Comparison of ENCODE assay signal across 24 mouse cellular contexts in genomic region chr9:69463046-69463445, GRCm38 (mm10). TPM values are rescaled to one million over a fixed set of nuclear protein-coding genes. Genes with fewer than 3 reads are reported as not detected.
DNase-seq lines count a peak whose midpoint lies in the region; TF ChIP-seq lines count a peak whose summit lies in the region.
"Had no signal": no experiment of that assay in that cellular context is flagged by ENCODE, and none has a peak within 500 bp of the region (broad histone marks: within the 10 kb centered on the region; RNA-seq: fewer than 3 reads in every experiment).

No protein-coding gene starts in this region.

- H3K4me2 ChIP-seq in myocyte (ENCODE audit: low read depth): peak overlapping the region; percentile 8
- H3K4me2 ChIP-seq: embryonic facial prominence, embryonic 12.5 days; embryonic facial prominence, embryonic 15.5 days; forebrain, embryonic 12.5 days; forebrain, embryonic 15.5 days; heart, embryonic 13.5 days; hindbrain, embryonic 14.5 days had no signal

- no peak for TF ChIP-seq POLR2A in myocyte (IDR thresholded peaks at IDR 0.05; ENCODE audit: insufficient read length, low read depth)

- peaks cover 74% of the 10 kb centered on the region for H3K79me2 ChIP-seq in myocyte (ENCODE audit: control insufficient read depth, insufficient read depth)

- no peak overlapping the region for H3K4me3 ChIP-seq in myocyte
- H3K4me3 ChIP-seq: embryonic facial prominence, embryonic 12.5 days; embryonic facial prominence, embryonic 15.5 days; erythroblast, embryonic 14.5 days; forebrain, embryonic 12.5 days; forebrain, embryonic 15.5 days; heart, adult 2 months; heart, embryonic 10.5 days; heart, embryonic 13.5 days had no signal

- peaks cover 46% of the 10 kb centered on the region for H3K36me3 ChIP-seq in myocyte (ENCODE audit: control insufficient read depth, insufficient read depth)
- H3K36me3 ChIP-seq: forebrain, embryonic 12.5 days; forebrain, embryonic 15.5 days had no signal

- DNase-seq in adrenal gland, adult 2 months: peak; percentile 53
- no peak for DNase-seq in adrenal gland, postnatal 14 days
- peak; percentile 53 for DNase-seq in 416B (ENCODE audit: low read depth)
- DNase-seq in yolk sac, embryonic 10.5 days (ENCODE audit: low spot score): no peak
- DNase-seq in ovary, postnatal 36 days (ENCODE audit: low spot score): no peak
- DNase-seq: adrenal gland, postnatal 10 days; B cell, adult 2 months; cerebellum, adult 18-20 months; cerebellum, adult 9-10 months; cerebellum, postnatal 25 days; gastrocnemius, postnatal 25 days; heart, adult 2 months; heart, postnatal 14 days; heart, postnatal 4 days had no signal

- no peak overlapping the region for H3ac ChIP-seq in myocyte (ENCODE audit: control insufficient read depth, insufficient read length)

- no peaks in the 10 kb centered on the region for H3K27me3 ChIP-seq in myocyte (ENCODE audit: control insufficient read depth, insufficient read depth, insufficient read length)
- H3K27me3 ChIP-seq: CH12.LX; embryonic facial prominence, embryonic 12.5 days; embryonic facial prominence, embryonic 15.5 days; forebrain, embryonic 12.5 days; forebrain, embryonic 15.5 days; heart, embryonic 13.5 days had no signal

TF ChIP-seq in myocyte, 11 proteins besides CTCF, POLR2A, EP300 and RAD21:
- TF ChIP-seq USF1 (IDR thresholded peaks at IDR 0.05; ENCODE audit: low read depth) (no peak), SRF (IDR thresholded peaks at IDR 0.05; ENCODE audit: control insufficient read depth, insufficient read length, low read depth) (no peak), E2F4 (IDR thresholded peaks at IDR 0.05; ENCODE audit: insufficient read depth) (no peak), MAX (IDR thresholded peaks at IDR 0.05; ENCODE audit: low read depth) (no peak), TCF3 (IDR thresholded peaks at IDR 0.05; ENCODE audit: insufficient read length, low read depth) (no peak), REST (IDR thresholded peaks at IDR 0.05; ENCODE audit: insufficient read depth, insufficient read length) (no peak), CEBPB (IDR thresholded peaks at IDR 0.05; ENCODE audit: insufficient read depth, poor library complexity, severe bottlenecking) (no peak), TCF12 (IDR thresholded peaks at IDR 0.05; ENCODE audit: insufficient read depth, poor library complexity, severe bottlenecking) (no peak), MYOG (IDR thresholded peaks at IDR 0.05; ENCODE audit: control insufficient read depth in 1 of 3, insufficient read depth in 1 of 3, insufficient read length in 2 of 3, low read depth in 2 of 3) (no peak), POLR2AphosphoS2 (IDR thresholded peaks at IDR 0.05; ENCODE audit: insufficient read length, low read depth) (no peak), MYOD1 (IDR thresholded peaks at IDR 0.05; ENCODE audit: control insufficient read depth in 1 of 3, insufficient read length in 2 of 3, low read depth in 2 of 3) (no peak)

RNA-seq across cellular contexts. Expression of gene Anxa2, which starts 9.6 kb away (rescaled TPM):
- total RNA-seq in adrenal gland, adult 2 months (2021): 100 to 1,000 TPM; 349 to 528 TPM
- polyA plus RNA-seq in adrenal gland, adult 2 months (2012; rRNA removed): 194 and 230 TPM in 2 replicates
- total RNA-seq in adrenal gland, postnatal 14 days (2021): 302 and 335 TPM in 2 replicates
- polyA plus RNA-seq in myocyte (2012; fragmentation: generic; extraction: Trizol): 1,009 TPM

Comparison
In these comparisons a context has a peak if more than half of its experiments do, and no peak if none do; other contexts are left out.
1. DNase-seq: peak in adrenal gland, adult 2 months (single experiment) and 416B (single experiment); none in adrenal gland, postnatal 14 days (single experiment), yolk sac, embryonic 10.5 days (single experiment) and ovary, postnatal 36 days (single experiment).